Mouse (Mus musculus) MN1 (cell line): ENCODE data around the gene Olfr11.

ENCODE experiments used
- DNase-seq: peaks from one replicate; pipeline ENCODE4 v3.0.0-alpha.2; 2016; ENCODE audit warnings: low spot score

The Olfr11 gene

DNA sequence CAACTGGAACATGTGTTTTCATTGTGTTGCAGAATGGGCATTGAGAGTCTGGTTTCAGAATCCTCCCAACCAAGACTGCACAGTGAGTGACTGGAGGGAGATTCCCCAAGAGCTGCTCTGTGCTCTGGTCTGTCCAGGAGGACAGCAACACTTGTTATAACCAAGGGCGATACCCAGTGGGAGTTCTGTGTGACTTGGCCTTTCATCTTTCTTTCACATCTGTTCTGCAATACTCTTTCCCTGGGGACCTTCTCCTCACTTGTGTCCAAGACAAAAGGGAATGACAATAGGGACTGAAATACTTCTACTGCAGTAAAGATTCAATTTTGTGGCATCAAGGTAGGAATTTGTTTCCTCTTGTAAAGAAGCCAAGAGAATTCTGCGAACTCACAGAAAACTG lies at the start of gene Olfr11:
Gene Olfr11 (minus strand): TSS at position 101 of the 400 bp plus-strand sequence.
- DNase-seq = no peak

DNA sequence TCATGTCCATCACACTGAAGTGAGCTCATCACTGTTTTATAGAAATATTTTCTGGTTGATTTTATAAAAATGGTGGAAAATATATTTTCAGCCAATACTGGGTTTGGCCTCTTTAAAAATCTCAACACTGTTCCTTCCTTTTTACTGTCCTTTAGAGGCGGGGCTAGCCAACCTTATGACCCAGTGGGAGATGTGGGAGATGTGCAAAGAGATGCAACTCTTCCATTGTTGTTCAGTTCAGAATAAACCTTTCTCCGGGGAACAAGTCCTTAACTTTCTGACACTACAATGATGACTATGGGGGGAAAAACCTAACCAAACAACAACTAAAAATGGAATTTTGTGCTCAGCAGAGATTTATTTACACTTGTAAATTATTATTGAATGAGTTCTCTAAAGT lies 35.0 kb upstream of the Olfr11 start, which contains the start of gene Olfr1360:
Gene Olfr1360 (minus strand): TSS at position 101 of the 400 bp plus-strand sequence.
- no peak for DNase-seq

DNA sequence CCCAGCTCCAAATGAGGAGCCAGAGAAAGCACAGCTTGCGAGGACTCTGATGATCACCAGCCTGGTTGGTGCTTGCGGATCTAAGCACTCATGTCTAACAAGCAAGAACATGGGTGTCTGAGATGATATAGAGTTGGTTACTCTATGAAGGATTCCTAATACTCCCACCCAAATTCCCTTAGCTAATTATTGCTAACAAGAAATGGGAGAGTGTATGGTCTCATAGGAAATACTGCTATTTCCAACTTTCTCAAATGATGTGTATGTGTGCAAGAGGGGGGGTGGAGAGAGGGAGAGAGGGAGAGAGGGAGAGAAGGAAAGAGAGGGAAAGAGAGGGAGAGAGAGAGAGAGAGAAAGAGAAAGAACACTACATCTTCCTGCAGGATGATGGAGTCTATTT lies 21.0 kb upstream of the Olfr11 start, which contains the start of gene Olfr1361:
Gene Olfr1361 (minus strand): TSS at position 101 of the 400 bp plus-strand sequence.
- DNase-seq = no peak

DNA sequence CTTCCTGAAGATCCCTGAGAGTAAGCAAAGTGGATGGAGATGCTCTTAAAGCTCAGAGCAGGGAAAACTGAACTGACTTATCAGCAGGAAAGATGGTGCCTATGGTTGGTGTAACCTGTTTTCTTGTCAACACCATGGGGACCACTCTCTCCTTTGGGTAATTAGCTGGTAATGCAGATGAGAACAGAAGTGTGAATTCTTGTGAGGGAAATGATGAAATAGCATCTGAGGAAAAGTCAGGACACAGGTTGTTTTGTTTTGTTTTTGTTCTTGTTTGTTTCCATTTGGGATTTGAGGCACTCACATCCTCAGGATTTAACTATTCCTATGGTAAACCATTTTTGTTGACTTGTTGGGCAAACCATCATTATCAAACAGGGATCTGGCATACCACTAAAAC lies 28.4 kb downstream of the Olfr11 start, which contains the start of gene Olfr1362:
Gene Olfr1362 (minus strand): TSS at position 101 of the 400 bp plus-strand sequence.
- no peak for DNase-seq

DNA sequence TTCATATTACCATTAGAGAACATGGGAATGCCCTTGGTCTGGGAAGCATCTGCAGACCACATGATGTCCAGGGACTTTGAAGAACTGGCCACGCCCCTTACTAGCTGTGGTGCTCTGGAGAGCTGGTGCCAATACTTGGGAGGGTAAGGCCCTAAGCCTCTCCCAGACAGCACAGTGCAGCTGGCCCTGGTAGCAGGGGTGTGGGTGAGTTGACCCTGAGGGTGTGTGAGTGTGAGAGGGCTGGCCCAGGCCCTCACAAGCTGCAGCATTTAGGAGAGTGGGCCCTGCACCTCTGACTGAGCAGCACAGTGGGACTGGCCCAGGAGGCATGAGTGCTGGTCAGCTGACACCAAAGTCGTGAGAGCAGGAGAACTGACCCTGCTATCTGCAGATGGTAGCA lies 50.7 kb downstream of the Olfr11 start:
- no peak for DNase-seq
